Comparison of ENCODE assay signal across 11 mouse cellular contexts in the genomic region with DNA sequence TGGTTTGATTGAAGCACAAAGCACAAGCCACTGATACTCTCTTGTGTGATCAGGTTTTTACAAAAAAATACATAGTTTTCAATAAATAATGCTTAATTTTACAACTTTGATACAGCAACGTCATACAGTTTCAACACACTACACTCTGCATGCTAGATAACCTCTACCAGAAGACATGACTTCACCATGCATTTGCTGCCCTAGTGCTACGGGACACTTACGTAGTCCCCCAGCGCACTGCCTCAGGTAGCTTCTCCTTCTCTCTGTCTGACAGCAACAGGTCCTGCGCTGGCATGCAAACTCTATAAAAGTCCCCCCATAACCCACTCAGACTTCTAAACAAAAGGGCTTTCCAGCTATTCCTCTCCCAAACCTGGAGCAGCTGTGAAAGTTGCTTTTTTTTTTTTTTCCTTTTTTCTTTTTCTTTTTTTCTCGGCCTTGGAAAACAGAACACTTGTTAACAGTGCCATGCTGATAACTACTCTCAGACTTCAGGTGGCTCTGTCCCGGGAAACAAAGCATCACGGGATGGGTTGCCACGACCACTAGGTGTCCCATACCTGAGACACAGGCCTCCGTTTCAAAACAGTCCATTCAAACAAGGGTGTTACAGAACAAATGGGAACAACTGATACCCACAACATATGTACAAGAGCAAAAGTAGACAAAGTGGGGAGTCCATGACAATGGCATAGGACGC. TPM values are rescaled to one million over a fixed set of nuclear protein-coding genes. Genes with fewer than 3 reads are reported as not detected.
DNase-seq lines count a peak whose midpoint lies in the region; ATAC-seq and TF ChIP-seq lines count a peak whose summit lies in the region.
"Had no signal": no experiment of that assay in that cellular context is flagged by ENCODE, and none has a peak within 500 bp of the region (broad histone marks: within the 10 kb centered on the region; RNA-seq: fewer than 3 reads in every experiment).

No protein-coding gene starts in this region.

- H3K4me1 ChIP-seq in forebrain, embryonic 13.5 days: peaks cover 27% of the 10 kb centered on the region
- peaks cover 6% of the 10 kb centered on the region; the same call in 1 of the 2 replicates for H3K4me1 ChIP-seq in limb, embryonic 14.5 days (ENCODE audit: control insufficient read depth, insufficient read depth, low read length)
- H3K4me1 ChIP-seq: heart, embryonic 10.5 days; liver, embryonic 15.5 days had no signal

- ATAC-seq in forebrain, embryonic 13.5 days: peak; percentile 50
- ATAC-seq in limb, embryonic 14.5 days (ENCODE audit: low FRiP score, low read depth): no peak

- peak overlapping the region; percentile 100 for H3K4me3 ChIP-seq in forebrain, embryonic 13.5 days
- H3K4me3 ChIP-seq in limb, embryonic 14.5 days (replicated peaks; ENCODE audit: low read length): peak overlapping the region; percentile 94
- H3K4me3 ChIP-seq: heart, embryonic 10.5 days; liver, embryonic 15.5 days had no signal

- peak overlapping the region; percentile 85 for H3K4me2 ChIP-seq in forebrain, embryonic 13.5 days
- H3K4me2 ChIP-seq in limb, embryonic 14.5 days (replicated peaks; ENCODE audit: low read depth, low read length, severe bottlenecking): peak overlapping the region; percentile 80
- H3K4me2 ChIP-seq: liver, embryonic 15.5 days had no signal

- H3K9ac ChIP-seq in forebrain, embryonic 13.5 days: peak overlapping the region; percentile 100
- H3K9ac ChIP-seq in limb, embryonic 14.5 days (ENCODE audit: low read depth, low read length, severe bottlenecking): 0 out of 2 replicates have a peak overlapping the region, but pooled peaks have one; percentile 41
- H3K9ac ChIP-seq: liver, embryonic 15.5 days had no signal

- H3K9me3 ChIP-seq in forebrain, embryonic 13.5 days (replicated peaks): no peaks in the 10 kb centered on the region
- H3K9me3 ChIP-seq in limb, embryonic 14.5 days (ENCODE audit: control insufficient read depth, low read length): no peaks in the 10 kb centered on the region
- H3K9me3 ChIP-seq: heart, embryonic 10.5 days; liver, embryonic 15.5 days had no signal

- H3K27me3 ChIP-seq in forebrain, embryonic 13.5 days: no peaks in the 10 kb centered on the region
- no peaks in the 10 kb centered on the region for H3K27me3 ChIP-seq in limb, embryonic 14.5 days (ENCODE audit: control insufficient read depth, insufficient read depth, low read length)

- TF ChIP-seq POLR2A in limb, embryonic 14.5 days (IDR thresholded peaks at IDR 0.05; ENCODE audit: borderline replicate concordance, extremely low read depth, insufficient read depth, insufficient read length): no peak

- 42% methylated on average over 11 of the region's 11 CpGs for WGBS in forebrain, embryonic 13.5 days
- WGBS in limb, embryonic 14.5 days: 52% methylated on average over 11 of the region's 11 CpGs

- H3K36me3 ChIP-seq in forebrain, embryonic 13.5 days (ENCODE audit: poor library complexity, severe bottlenecking): peaks cover 45% of the 10 kb centered on the region
- H3K36me3 ChIP-seq in limb, embryonic 14.5 days (ENCODE audit: control insufficient read depth, insufficient read depth, low read length): peaks cover 15% of the 10 kb centered on the region
- H3K36me3 ChIP-seq: G1E; heart, embryonic 10.5 days; liver, embryonic 15.5 days had no signal

- DNase-seq in testis, postnatal 10 days (ENCODE audit: low spot score): peak; percentile 30
- DNase-seq in testis, postnatal 14 days (ENCODE audit: low spot score): no peak
- DNase-seq in limb, embryonic 14.5 days (ENCODE audit: low spot score): no peak
- DNase-seq in gastrocnemius, adult 18-20 months (ENCODE audit: low spot score): no peak
- no peak for DNase-seq in heart, postnatal 4 days
- no peak for DNase-seq in Muller cell, postnatal 12 days (ENCODE audit: inconsistent ontology term)

- peak overlapping the region; percentile 98 for H3K27ac ChIP-seq in forebrain, embryonic 13.5 days
- 0 out of 2 replicates have a peak overlapping the region, but pooled peaks have one; percentile 14 for H3K27ac ChIP-seq in limb, embryonic 14.5 days (replicated peaks; ENCODE audit: low read depth, low read length)
- H3K27ac ChIP-seq: heart, embryonic 10.5 days; liver, embryonic 15.5 days had no signal

RNA-seq across cellular contexts. Expression of a gene that starts 6.9 kb away (rescaled TPM):
- 852 and 970 TPM in 2 replicates for polyA plus RNA-seq in forebrain, embryonic 13.5 days (2015; fragmentation: Nextera tagmentation; extraction: Ambion mirVana)
- 35.1 and 46.0 TPM in 2 replicates for polyA plus RNA-seq in limb, embryonic 14.5 days (2012; rRNA removed)
- 102 and 139 TPM in 2 replicates for polyA plus RNA-seq in limb, embryonic 14.5 days (2014; fragmentation: Nextera tagmentation; extraction: Ambion mirVana)
- total RNA-seq in gastrocnemius, adult 18-20 months (2021): under 1 TPM; 0.02 TPM
- total RNA-seq in heart, postnatal 4 days (2021): 1 to 10 TPM; 6.0 to 6.3 TPM
- total RNA-seq: monocyte, adult 5-6 weeks had no signal
- polyA plus RNA-seq: G1E had no signal

Comparison
In these comparisons a context has a peak if more than half of its experiments do, and no peak if none do; other contexts are left out.
1. RNA of a gene that starts 6.9 kb away (total RNA-seq): 6.0 to 6.3 TPM in heart, postnatal 4 days; 0.02 TPM in gastrocnemius, adult 18-20 months; every median in the first group is over 4 times any median in the second.